ENCODE assay signal across 8 mouse cellular contexts in the genomic region with DNA sequence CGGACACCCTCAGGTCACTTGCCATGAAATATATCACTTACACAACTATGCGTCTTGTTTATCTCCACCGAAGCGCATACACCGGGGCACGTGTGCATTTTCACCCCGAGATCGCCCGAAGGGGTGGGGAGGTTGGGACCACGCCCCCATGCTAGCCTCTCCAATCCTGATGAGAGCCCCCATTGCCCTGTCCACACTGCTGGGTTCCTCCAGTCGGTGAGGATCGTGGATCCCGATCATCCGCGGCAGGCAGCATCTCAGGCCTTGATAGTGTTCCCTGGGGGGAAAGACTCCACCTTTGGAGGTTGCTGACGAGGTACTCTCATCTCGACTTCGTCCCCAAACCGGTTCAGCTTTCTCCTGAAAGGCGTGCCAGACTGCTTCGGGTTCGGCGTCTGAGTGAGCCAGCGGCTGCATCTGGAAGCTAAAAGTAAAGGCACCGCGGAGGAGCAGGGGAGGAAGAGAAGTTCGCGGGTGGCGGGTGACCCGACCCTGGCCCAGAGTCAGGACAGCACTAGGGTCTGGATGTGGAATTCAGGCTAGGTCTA. TPM values are rescaled to one million over a fixed set of nuclear protein-coding genes. Genes with fewer than 3 reads are reported as not detected.
DNase-seq lines count a peak whose midpoint lies in the region; ATAC-seq and TF ChIP-seq lines count a peak whose summit lies in the region.
"Had no signal": no experiment of that assay in that cellular context is flagged by ENCODE, and none has a peak within 500 bp of the region (broad histone marks: within the 10 kb centered on the region; RNA-seq: fewer than 3 reads in every experiment).

No protein-coding gene starts in this region.

- 2% methylated on average over 30 of the region's 30 CpGs for WGBS in bone marrow, adult 2 months
- WGBS in heart, embryonic 11.5 days (ENCODE audit: insufficient replicate concordance): under 1% methylated on average over 30 of the region's 30 CpGs

- H3K27ac ChIP-seq in ES-Bruce4 (ENCODE audit: insufficient read depth, low read length): no peak overlapping the region
- H3K27ac ChIP-seq in bone marrow, adult 2 months (ENCODE audit: control insufficient read depth, insufficient read depth, low read depth, low read length, poor library complexity): peak overlapping the region; percentile 96
- H3K27ac ChIP-seq in heart, embryonic 11.5 days (ENCODE audit: low read depth, low read length): no peak overlapping the region
- H3K27ac ChIP-seq in testis, adult 2 months (ENCODE audit: control insufficient read depth, insufficient read depth, low read depth, low read length): no peak overlapping the region

- no peaks in the 10 kb centered on the region for H3K9me3 ChIP-seq in ES-Bruce4 (replicated peaks; ENCODE audit: control insufficient read depth, insufficient read depth, low read length, poor library complexity, severe bottlenecking)
- no peaks in the 10 kb centered on the region for H3K9me3 ChIP-seq in heart, embryonic 11.5 days (replicated peaks; ENCODE audit: control insufficient read depth, low read length)

- peak overlapping the region; percentile 51 for H3K9ac ChIP-seq in ES-Bruce4 (ENCODE audit: low read depth, poor library complexity, severe bottlenecking)
- H3K9ac ChIP-seq in heart, embryonic 11.5 days (ENCODE audit: low read depth, low read length): peak overlapping the region; percentile 71

- no peak for TF ChIP-seq POLR2A in ES-Bruce4 (IDR thresholded peaks at IDR 0.05; ENCODE audit: insufficient read depth, low read length)
- peak; percentile 48; the same call in 1 of the 2 replicates for TF ChIP-seq POLR2A in bone marrow, adult 2 months (IDR thresholded peaks at IDR 0.05; ENCODE audit: borderline replicate concordance, control insufficient read depth, low read depth, low read length)
- no peak for TF ChIP-seq POLR2A in testis, adult 2 months (IDR thresholded peaks at IDR 0.05; ENCODE audit: control insufficient read depth, low read depth, low read length)

- H3K27me3 ChIP-seq in ES-Bruce4 (ENCODE audit: control insufficient read depth, insufficient read depth, low read length, poor library complexity, severe bottlenecking): peaks cover 15% of the 10 kb centered on the region
- peaks cover 43% of the 10 kb centered on the region for H3K27me3 ChIP-seq in heart, embryonic 11.5 days (ENCODE audit: control insufficient read depth, insufficient read depth, low read length)
- 0 out of 2 replicates have a peak, but pooled peaks cover 2% of the 10 kb centered on the region for H3K27me3 ChIP-seq in testis, adult 2 months (ENCODE audit: control insufficient read depth, insufficient read depth, low read length)

- H3K4me3 ChIP-seq in ES-Bruce4 (ENCODE audit: low read depth, low read length): peak overlapping the region; percentile 79
- H3K4me3 ChIP-seq in bone marrow, adult 2 months (replicated peaks; ENCODE audit: control insufficient read depth, low read depth, low read length): peak overlapping the region; percentile 72
- peak overlapping the region; percentile 62 for H3K4me3 ChIP-seq in heart, embryonic 11.5 days (ENCODE audit: low read depth, low read length)
- peak overlapping the region; percentile 67 for H3K4me3 ChIP-seq in testis, adult 2 months (ENCODE audit: control insufficient read depth, low read depth, low read length)

- ATAC-seq in heart, embryonic 11.5 days (replicated peaks; ENCODE audit: insufficient number of reproducible peaks, low FRiP score, low TSS enrichment): no peak
- ATAC-seq in megakaryocyte-erythroid progenitor cell, adult 5-6 weeks (replicated peaks; ENCODE audit: low FRiP score, low TSS enrichment, poor library complexity, severe bottlenecking): peak; percentile 38

- TF ChIP-seq CTCF in ES-Bruce4 (IDR thresholded peaks at IDR 0.05; ENCODE audit: low read depth, low read length): no peak
- no peak for TF ChIP-seq CTCF in bone marrow, adult 2 months (IDR thresholded peaks at IDR 0.05; ENCODE audit: control insufficient read depth, insufficient read depth, low read length)
- no peak for TF ChIP-seq CTCF in testis, adult 2 months (IDR thresholded peaks at IDR 0.05; ENCODE audit: control insufficient read depth, insufficient read depth, insufficient replicate concordance, low read depth, low read length)

- TF ChIP-seq EP300 in ES-Bruce4 (IDR thresholded peaks at IDR 0.05; ENCODE audit: insufficient read depth, low read depth, low read length): no peak

- no peaks in the 10 kb centered on the region for H3K36me3 ChIP-seq in ES-Bruce4 (ENCODE audit: control insufficient read depth, insufficient read depth, low read length, poor library complexity, severe bottlenecking)
- H3K36me3 ChIP-seq in heart, embryonic 11.5 days (ENCODE audit: control insufficient read depth, insufficient read depth, low read length): no peaks in the 10 kb centered on the region
- H3K36me3 ChIP-seq in testis, adult 2 months (ENCODE audit: control insufficient read depth, insufficient read depth, low read length): no peaks in the 10 kb centered on the region

- peak; percentile 33 for DNase-seq in kidney, postnatal 14 days
- DNase-seq in cerebellum, postnatal 36 days: no peak

- peak overlapping the region; percentile 99 for H3K4me2 ChIP-seq in heart, embryonic 11.5 days

- H3K4me1 ChIP-seq in ES-Bruce4 (ENCODE audit: control insufficient read depth, insufficient read depth, low read length): no peaks in the 10 kb centered on the region
- peaks cover 2% of the 10 kb centered on the region for H3K4me1 ChIP-seq in bone marrow, adult 2 months (ENCODE audit: control insufficient read depth, insufficient read depth, low read length)
- peaks cover 45% of the 10 kb centered on the region for H3K4me1 ChIP-seq in heart, embryonic 11.5 days (ENCODE audit: control insufficient read depth, insufficient read depth, low read length)
- peaks cover 26% of the 10 kb centered on the region for H3K4me1 ChIP-seq in testis, adult 2 months (ENCODE audit: control insufficient read depth, insufficient read depth, low read length)

RNA-seq across cellular contexts. Expression of gene Sphk1, which starts 1.6 kb away (rescaled TPM):
- polyA plus RNA-seq in ES-Bruce4 (2011; ENCODE audit: insufficient read depth, insufficient read length, low read depth, missing spikeins): 0.64 and 0.88 TPM in 2 replicates
- polyA plus RNA-seq in bone marrow, adult 2 months (2011; ENCODE audit: insufficient read depth, insufficient read length, low replicate concordance, missing spikeins): 31.3 and 31.7 TPM in 2 replicates
- polyA plus RNA-seq in heart, embryonic 11.5 days (2014; fragmentation: Nextera tagmentation; extraction: Ambion mirVana): 2.1 and 3.0 TPM in 2 replicates
- 188 and 259 TPM in 2 replicates for total RNA-seq in megakaryocyte-erythroid progenitor cell, adult 5-6 weeks (2014; fragmentation: Nextera tagmentation)
- 119 and 168 TPM in 2 replicates for total RNA-seq in megakaryocyte-erythroid progenitor cell, adult 5-6 weeks (2017)
- polyA plus RNA-seq in testis, adult 2 months (2012; rRNA removed): 3.3 and 4.2 TPM in 2 replicates

RNA-seq across cellular contexts. Expression of gene Prpsap1, which starts 38.3 kb away (rescaled TPM):
- 116 and 120 TPM in 2 replicates for polyA plus RNA-seq in ES-Bruce4 (2011; ENCODE audit: insufficient read depth, insufficient read length, low read depth, missing spikeins)
- 20.1 and 41.9 TPM in 2 replicates for polyA plus RNA-seq in bone marrow, adult 2 months (2011; ENCODE audit: insufficient read depth, insufficient read length, low replicate concordance, missing spikeins)
- polyA plus RNA-seq in heart, embryonic 11.5 days (2014; fragmentation: Nextera tagmentation; extraction: Ambion mirVana): 96.5 and 101 TPM in 2 replicates
- total RNA-seq in megakaryocyte-erythroid progenitor cell, adult 5-6 weeks (2014; fragmentation: Nextera tagmentation): 89.6 and 95.3 TPM in 2 replicates
- total RNA-seq in megakaryocyte-erythroid progenitor cell, adult 5-6 weeks (2017): 36.8 and 60.7 TPM in 2 replicates
- 58.2 and 59.0 TPM in 2 replicates for polyA plus RNA-seq in testis, adult 2 months (2012; rRNA removed)

RNA-seq across cellular contexts. Expression of gene Ube2o, which starts 48.9 kb away (rescaled TPM):
- 36.1 and 43.6 TPM in 2 replicates for polyA plus RNA-seq in ES-Bruce4 (2011; ENCODE audit: insufficient read depth, insufficient read length, low read depth, missing spikeins)
- polyA plus RNA-seq in bone marrow, adult 2 months (2011; ENCODE audit: insufficient read depth, insufficient read length, low replicate concordance, missing spikeins): 90.9 and 133 TPM in 2 replicates
- polyA plus RNA-seq in heart, embryonic 11.5 days (2014; fragmentation: Nextera tagmentation; extraction: Ambion mirVana): 14.7 and 17.1 TPM in 2 replicates
- 9.2 and 28.8 TPM in 2 replicates for total RNA-seq in megakaryocyte-erythroid progenitor cell, adult 5-6 weeks (2014; fragmentation: Nextera tagmentation)
- total RNA-seq in megakaryocyte-erythroid progenitor cell, adult 5-6 weeks (2017): 4.6 and 22.6 TPM in 2 replicates
- polyA plus RNA-seq in testis, adult 2 months (2012; rRNA removed): 31.6 and 34.8 TPM in 2 replicates

RNA-seq across cellular contexts. Expression of gene Aanat, which starts 53.9 kb away (rescaled TPM):
- polyA plus RNA-seq in ES-Bruce4 (2011; ENCODE audit: insufficient read depth, insufficient read length, low read depth, missing spikeins): not detected in 2 replicates
- not detected in 2 replicates for polyA plus RNA-seq in bone marrow, adult 2 months (2011; ENCODE audit: insufficient read depth, insufficient read length, low replicate concordance, missing spikeins)
- polyA plus RNA-seq in heart, embryonic 11.5 days (2014; fragmentation: Nextera tagmentation; extraction: Ambion mirVana): not detected in 2 replicates
- not detected in 2 replicates for total RNA-seq in megakaryocyte-erythroid progenitor cell, adult 5-6 weeks (2014; fragmentation: Nextera tagmentation)
- not detected in 2 replicates for total RNA-seq in megakaryocyte-erythroid progenitor cell, adult 5-6 weeks (2017)
- polyA plus RNA-seq in testis, adult 2 months (2012; rRNA removed): 0.23 and 0.45 TPM in 2 replicates
- total RNA-seq: heart, postnatal 36 days had no signal
